Mouse (Mus musculus) neural tube, embryonic 12.5 days (tissue): ENCODE results near the gene Camta1. TPM values are rescaled to one million over a fixed set of nuclear protein-coding genes. Genes with fewer than 3 reads are reported as not detected.
A peak's percentile ranks its signal among the peaks of the same experiment; 100 is the strongest.

ENCODE experiments used
- ATAC-seq: fragments of 200-750 bp; cut with Nextera tagmentation; 2 replicates; pipeline ENCODE4 v1.8.0; 2017; ENCODE audit warnings: low read depth, mild to moderate bottlenecking, moderate TSS enrichment, moderate library complexity; ENCODE audit not compliant: low FRiP score
- H3K27ac ChIP-seq: fragments of 300-500 bp; sonication (generic); 2 replicates; pipeline ENCODE4 v1.5.1; 2016
- H3K27me3 ChIP-seq: fragments of 300-500 bp; sonication (generic); replicated peaks from 2 replicates; pipeline ENCODE4 v1.6.1; 2016; ENCODE audit warnings: mild to moderate bottlenecking
- H3K36me3 ChIP-seq: fragments of 300-500 bp; sonication (generic); 2 replicates; pipeline ENCODE4 v1.6.1; 2016; ENCODE audit warnings: mild to moderate bottlenecking
- H3K4me1 ChIP-seq: fragments of 300-500 bp; sonication (generic); 2 replicates; pipeline ENCODE4 v1.6.1; 2016
- H3K4me2 ChIP-seq: fragments of 300-500 bp; sonication (generic); replicated peaks from 2 replicates; pipeline ENCODE4 v1.6.1; 2016; ENCODE audit warnings: mild to moderate bottlenecking
- H3K4me3 ChIP-seq: fragments of 300-500 bp; sonication (generic); 2 replicates; pipeline ENCODE4 v1.5.1; 2016
- H3K9ac ChIP-seq: fragments of 300-500 bp; sonication (generic); 2 replicates; pipeline ENCODE4 v1.6.1; 2016; ENCODE audit warnings: mild to moderate bottlenecking
- H3K9me3 ChIP-seq: fragments of 300-500 bp; sonication (generic); 2 replicates; pipeline ENCODE4 v1.6.1; 2016; ENCODE audit warnings: mild to moderate bottlenecking
- WGBS: fragments of 180-500 bp; shearing (Covaris S2); methylation state at CpG from one replicate; pipeline ENCODE4 v1.1.7; 2016; 5-methylcytosine and 5-hydroxymethylcytosine counted together
- polyA plus RNA-seq: library from polyadenylated mRNA; unstranded; fragments of >200 nt; fragmentation: Nextera tagmentation; extraction: Ambion mirVana; gene quantifications from 2 replicates; pipeline ENCODE4 v1.2.1, GENCODE M21; 2016

Camta1 gene
- polyA plus RNA-seq, 1 experiment from 2014 or later, result 164 TPM

DNA sequence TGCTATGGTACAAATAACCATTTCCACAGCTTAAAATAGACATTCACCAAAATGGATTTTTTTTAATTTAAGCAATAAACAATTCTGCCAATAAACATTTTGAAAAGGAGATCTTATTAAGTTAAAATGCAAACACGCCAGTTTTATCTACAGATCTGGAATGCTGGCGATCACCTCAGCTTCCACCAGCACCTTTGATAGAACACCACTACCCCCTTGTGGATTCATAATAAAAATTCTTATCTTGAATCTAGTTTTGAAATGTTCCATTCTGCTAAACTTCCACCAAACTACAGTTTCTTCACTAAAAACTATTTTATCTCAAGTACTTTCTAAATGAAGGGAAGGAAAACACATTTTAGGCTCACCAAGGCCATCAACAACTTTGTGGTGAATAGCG lies 7.7 kb downstream of the Camta1 start:
- Histone ChIP-seq H3K4me2 (no peak overlapping the region), H3K27ac (no peak overlapping the region), H3K9me3 (no peaks in the 10 kb centered on the region), H3K4me1 (0 out of 2 replicates have a peak, but pooled peaks cover 6% of the 10 kb centered on the region), H3K4me3 (no peak overlapping the region), H3K9ac (no peak overlapping the region), H3K27me3 (no peaks in the 10 kb centered on the region), H3K36me3 (no peaks in the 10 kb centered on the region)
- ATAC-seq, result no peak
- WGBS, result 85% methylated on average over 3 of the region's 3 CpGs

DNA sequence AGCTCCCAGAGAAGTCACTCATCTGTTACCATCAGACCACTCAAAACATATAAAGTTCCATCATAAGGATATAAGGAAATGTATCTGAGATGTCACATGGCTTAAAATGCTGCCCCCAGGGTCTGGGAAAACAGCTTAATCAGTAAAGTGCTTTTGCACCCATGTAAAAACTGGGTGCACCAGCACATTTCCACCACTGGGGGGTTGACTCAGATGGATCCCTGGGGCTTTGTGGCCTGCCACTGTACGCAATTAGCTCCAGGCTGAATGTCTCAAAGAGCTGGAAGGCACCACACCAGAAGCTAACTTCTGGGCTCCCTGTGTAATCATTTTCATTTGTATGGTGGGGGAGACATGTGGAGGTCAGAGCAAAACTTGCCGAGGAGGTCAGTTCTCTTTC lies 10.5 kb downstream of the Camta1 start:
- WGBS, result 55% methylated on average over 2 of the region's 2 CpGs
- H3K9ac ChIP-seq, result no peak overlapping the region
- H3K4me2 ChIP-seq, result no peak overlapping the region
- no peak for ATAC-seq
- H3K27ac ChIP-seq, result no peak overlapping the region
- H3K27me3 ChIP-seq, result no peaks in the 10 kb centered on the region
- 0 out of 2 replicates have a peak, but pooled peaks cover 3% of the 10 kb centered on the region for H3K4me1 ChIP-seq
- no peak overlapping the region for H3K4me3 ChIP-seq
- H3K36me3 ChIP-seq, result no peaks in the 10 kb centered on the region
- no peaks in the 10 kb centered on the region for H3K9me3 ChIP-seq

DNA sequence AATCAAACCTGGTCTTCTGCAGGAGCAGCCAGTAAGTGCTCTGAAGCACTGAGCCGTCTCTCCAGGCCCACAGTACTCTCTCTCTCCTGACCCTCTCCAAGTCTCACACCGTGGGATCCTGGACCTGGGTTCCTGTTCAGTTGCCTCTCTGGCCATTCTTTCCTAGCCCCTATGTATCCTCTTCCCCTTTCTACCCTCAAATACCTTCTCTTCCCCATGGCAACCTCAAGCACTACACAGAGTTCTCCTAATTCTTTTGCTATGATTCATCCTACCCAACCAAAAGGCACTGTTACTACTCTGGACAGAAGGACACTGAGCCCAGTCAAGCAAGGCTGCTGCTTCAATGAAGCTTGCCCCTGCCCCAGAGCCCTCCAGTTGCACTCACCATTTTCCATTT lies 19.1 kb downstream of the Camta1 start:
- WGBS, result 24% methylated on average over 2 of the region's 2 CpGs
- Histone ChIP-seq H3K36me3 (no peaks in the 10 kb centered on the region), H3K27me3 (no peaks in the 10 kb centered on the region), H3K9ac (no peak overlapping the region), H3K4me1 (no peaks in the 10 kb centered on the region), H3K27ac (no peak overlapping the region), H3K9me3 (no peaks in the 10 kb centered on the region), H3K4me3 (no peak overlapping the region), H3K4me2 (no peak overlapping the region)
- no peak for ATAC-seq

DNA sequence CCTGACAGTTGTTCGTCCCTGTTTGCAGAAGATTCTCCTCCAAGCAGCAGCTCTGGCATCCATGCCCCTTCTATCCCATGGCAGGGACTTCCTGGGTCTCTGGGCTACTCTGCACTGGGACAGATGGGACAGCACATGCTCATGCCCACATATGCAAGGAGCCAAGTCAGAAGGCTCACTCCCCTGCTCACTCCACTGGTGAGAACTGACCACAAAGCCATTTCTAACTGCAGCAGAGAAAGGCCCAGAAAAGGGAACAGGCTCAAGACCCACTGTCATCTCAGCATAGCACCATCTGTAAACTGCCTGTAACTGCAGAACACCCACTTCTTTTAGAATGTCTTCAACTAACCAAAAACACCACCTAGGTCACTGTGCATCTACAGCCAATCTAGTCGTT lies 23.2 kb downstream of the Camta1 start:
- Histone ChIP-seq H3K4me2 (no peak overlapping the region), H3K4me1 (no peaks in the 10 kb centered on the region), H3K9me3 (no peaks in the 10 kb centered on the region), H3K36me3 (no peaks in the 10 kb centered on the region), H3K9ac (no peak overlapping the region), H3K27ac (no peak overlapping the region), H3K4me3 (no peak overlapping the region), H3K27me3 (no peaks in the 10 kb centered on the region)
- 84% methylated on average over 2 of the region's 2 CpGs for WGBS
- ATAC-seq, result no peak

DNA sequence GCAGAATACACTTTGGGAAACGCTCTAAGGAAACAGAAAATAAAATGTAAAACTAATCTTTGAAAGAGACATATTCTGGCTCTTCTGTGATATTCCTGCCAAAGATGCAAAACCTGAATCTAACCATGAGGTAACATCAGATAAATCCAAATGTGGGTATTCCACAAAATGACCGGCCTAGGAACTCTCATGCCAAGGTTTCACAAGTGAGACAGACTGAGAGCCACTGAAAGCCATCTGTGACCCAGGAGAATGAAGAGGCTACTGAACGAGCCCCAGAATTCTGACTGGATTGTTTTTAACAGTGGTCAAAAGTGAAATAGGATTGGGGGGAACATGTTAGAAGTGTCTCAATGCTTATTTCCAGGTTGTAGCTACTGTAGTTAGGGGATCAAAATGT lies 25.8 kb downstream of the Camta1 start:
- no peak overlapping the region for H3K4me2 ChIP-seq
- H3K27ac ChIP-seq, result no peak overlapping the region
- H3K4me1 ChIP-seq, result no peaks in the 10 kb centered on the region
- no peak overlapping the region for H3K4me3 ChIP-seq
- 94% methylated on average over 3 of the region's 3 CpGs for WGBS
- ATAC-seq, result no peak
- H3K36me3 ChIP-seq, result no peaks in the 10 kb centered on the region
- no peaks in the 10 kb centered on the region for H3K27me3 ChIP-seq
- no peak overlapping the region for H3K9ac ChIP-seq
- H3K9me3 ChIP-seq, result no peaks in the 10 kb centered on the region

DNA sequence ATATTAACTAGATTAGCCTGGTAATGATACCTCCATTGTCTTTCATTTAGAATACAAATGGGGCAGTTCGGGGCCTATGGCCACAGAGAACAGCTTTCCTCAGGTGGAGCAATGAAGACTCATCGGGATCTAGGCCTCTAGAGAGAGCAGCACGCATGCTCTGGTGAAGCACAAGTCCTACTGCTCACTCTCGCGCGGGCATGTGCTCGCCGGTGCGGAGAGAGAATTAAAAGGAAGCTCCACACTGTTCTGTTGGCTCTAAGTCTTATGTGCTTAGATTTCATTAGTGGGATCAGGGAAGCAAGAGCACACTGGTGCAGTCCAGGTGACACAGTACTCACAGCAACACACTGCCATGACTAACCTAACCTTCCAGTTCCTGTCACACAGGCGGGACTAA lies 27.1 kb downstream of the Camta1 start:
- Histone ChIP-seq H3K36me3 (peaks cover 3% of the 10 kb centered on the region; the same call in 1 of the 2 replicates), H3K27ac (no peak overlapping the region), H3K27me3 (no peaks in the 10 kb centered on the region), H3K4me1 (no peaks in the 10 kb centered on the region), H3K4me2 (no peak overlapping the region), H3K9me3 (no peaks in the 10 kb centered on the region), H3K4me3 (no peak overlapping the region), H3K9ac (no peak overlapping the region)
- no peak for ATAC-seq
- WGBS, result 84% methylated on average over 10 of the region's 10 CpGs

DNA sequence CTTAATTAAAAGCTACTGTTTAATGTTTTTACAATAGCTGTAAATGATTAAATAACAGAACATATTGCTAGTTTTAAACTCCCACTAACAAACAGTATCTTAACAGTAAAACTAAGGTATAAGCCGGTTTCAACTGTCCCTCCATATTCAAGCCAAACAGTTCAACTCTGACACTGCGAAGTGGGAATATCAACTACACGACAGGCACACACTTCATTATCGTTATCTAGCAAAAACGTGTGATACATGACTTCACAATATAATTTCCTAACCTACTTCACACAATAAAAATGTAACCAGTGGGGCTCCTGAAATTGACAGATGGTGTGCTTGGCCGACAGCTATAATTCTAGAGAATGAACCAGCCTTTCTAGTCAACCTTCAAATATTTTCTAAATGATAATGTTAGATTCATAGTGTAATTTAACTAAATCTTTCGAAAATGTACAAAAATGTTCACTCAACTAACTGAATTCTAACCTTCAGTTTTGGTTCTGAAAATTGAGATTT lies 27.7 kb downstream of the Camta1 start:
- H3K27me3 ChIP-seq, result no peaks in the 10 kb centered on the region
- no peak overlapping the region for H3K4me3 ChIP-seq
- no peak for ATAC-seq
- peaks cover 7% of the 10 kb centered on the region; the same call in 1 of the 2 replicates for H3K36me3 ChIP-seq
- H3K9ac ChIP-seq, result no peak overlapping the region
- no peaks in the 10 kb centered on the region for H3K4me1 ChIP-seq
- 91% methylated on average over 7 of the region's 7 CpGs for WGBS
- no peak overlapping the region for H3K27ac ChIP-seq
- H3K9me3 ChIP-seq, result no peaks in the 10 kb centered on the region
- H3K4me2 ChIP-seq, result no peak overlapping the region

DNA sequence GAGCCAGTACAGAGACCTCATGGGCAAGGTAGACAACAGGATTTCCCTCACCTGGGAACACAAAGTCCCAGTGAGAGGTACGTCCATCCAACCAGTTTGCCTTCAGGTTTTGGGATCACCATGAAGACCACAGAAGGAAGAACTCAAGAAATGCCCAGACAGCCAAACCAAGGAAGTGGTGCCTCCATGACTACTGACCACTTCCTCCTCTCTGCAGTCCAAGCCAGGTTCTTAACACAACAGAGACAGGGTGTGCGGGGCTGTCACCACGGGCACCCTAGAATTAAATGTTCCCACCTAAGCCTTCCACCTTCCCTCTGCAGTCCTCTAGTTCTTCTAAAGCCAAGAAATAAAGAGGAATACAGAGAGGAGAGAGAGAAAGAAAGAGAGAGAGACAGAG lies 33.8 kb downstream of the Camta1 start:
- ATAC-seq, result no peak
- H3K4me2 ChIP-seq, result no peak overlapping the region
- H3K36me3 ChIP-seq, result peaks cover 7% of the 10 kb centered on the region; the same call in 1 of the 2 replicates
- 94% methylated on average over 3 of the region's 3 CpGs for WGBS
- H3K9me3 ChIP-seq, result no peaks in the 10 kb centered on the region
- H3K27ac ChIP-seq, result no peak overlapping the region
- no peaks in the 10 kb centered on the region for H3K4me1 ChIP-seq
- no peak overlapping the region for H3K9ac ChIP-seq
- H3K4me3 ChIP-seq, result no peak overlapping the region
- no peaks in the 10 kb centered on the region for H3K27me3 ChIP-seq

DNA sequence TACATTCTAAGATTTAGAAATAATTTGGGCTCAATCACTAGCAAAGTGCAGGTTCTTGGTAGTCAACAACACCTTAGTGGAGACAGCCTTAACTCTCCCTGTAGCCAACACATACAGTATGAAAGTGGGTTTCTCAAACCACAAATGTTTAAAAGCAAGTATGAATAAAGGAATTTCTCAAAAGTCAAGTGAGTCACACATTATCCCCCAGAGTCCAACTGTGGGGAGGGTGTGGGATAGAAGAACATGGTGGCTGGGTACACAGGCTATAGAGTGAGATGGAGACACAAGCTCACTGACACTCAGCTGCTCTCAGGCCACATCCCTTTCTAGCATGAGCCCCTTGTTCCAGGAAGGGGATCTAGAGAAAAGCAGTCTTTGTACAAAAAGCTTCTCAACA lies 34.3 kb downstream of the Camta1 start:
- peaks cover 7% of the 10 kb centered on the region; the same call in 1 of the 2 replicates for H3K36me3 ChIP-seq
- no peak overlapping the region for H3K4me3 ChIP-seq
- no peak overlapping the region for H3K9ac ChIP-seq
- H3K4me2 ChIP-seq, result no peak overlapping the region
- H3K4me1 ChIP-seq, result no peaks in the 10 kb centered on the region
- H3K27me3 ChIP-seq, result no peaks in the 10 kb centered on the region
- no peak for ATAC-seq
- no peaks in the 10 kb centered on the region for H3K9me3 ChIP-seq
- H3K27ac ChIP-seq, result no peak overlapping the region

DNA sequence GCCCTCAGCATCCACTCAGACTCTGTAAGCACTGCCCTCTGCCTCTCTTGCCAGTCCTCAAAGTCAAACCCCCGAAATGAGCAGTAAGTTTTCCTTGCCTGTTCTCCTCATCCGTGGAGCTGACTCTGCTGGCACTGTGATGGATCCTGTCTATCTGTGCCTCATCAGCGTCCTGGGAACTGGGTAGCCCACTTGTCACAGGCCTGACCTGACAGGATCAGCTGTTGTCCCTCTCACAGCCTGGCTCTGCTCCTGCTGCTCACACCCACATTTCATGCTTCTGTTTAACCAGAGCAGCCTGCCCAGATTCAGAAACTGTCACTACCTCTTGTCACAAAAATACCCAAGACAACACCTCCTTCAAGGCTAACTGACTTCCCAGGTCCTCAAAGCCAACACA lies 37.7 kb downstream of the Camta1 start:
- ATAC-seq, result no peak
- no peak overlapping the region for H3K9ac ChIP-seq
- peaks cover 7% of the 10 kb centered on the region; the same call in 1 of the 2 replicates for H3K4me1 ChIP-seq
- H3K27me3 ChIP-seq, result no peaks in the 10 kb centered on the region
- H3K9me3 ChIP-seq, result no peaks in the 10 kb centered on the region
- 82% methylated on average over 3 of the region's 3 CpGs for WGBS
- H3K36me3 ChIP-seq, result no peaks in the 10 kb centered on the region
- H3K4me2 ChIP-seq, result no peak overlapping the region
- H3K27ac ChIP-seq, result no peak overlapping the region
- no peak overlapping the region for H3K4me3 ChIP-seq

DNA sequence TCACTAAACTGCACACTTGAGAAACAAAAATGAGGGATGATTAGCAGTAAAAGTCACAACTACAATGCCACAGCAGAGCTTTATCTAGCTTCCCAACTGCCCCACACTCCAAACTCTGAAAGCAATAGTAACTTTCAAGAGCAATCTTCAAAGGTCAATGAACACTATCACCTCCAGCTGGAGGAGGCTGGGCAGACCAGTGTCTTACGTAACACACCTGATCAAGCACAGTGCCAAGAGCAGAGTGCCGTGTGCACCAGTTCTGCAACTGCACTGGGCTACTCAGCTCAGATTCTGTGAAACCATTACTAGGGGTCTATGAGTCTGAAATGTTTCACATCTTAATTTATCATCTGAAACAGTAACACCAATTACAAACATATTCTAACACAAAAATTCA lies 38.7 kb downstream of the Camta1 start:
- Histone ChIP-seq H3K4me2 (no peak overlapping the region), H3K27me3 (no peaks in the 10 kb centered on the region), H3K36me3 (no peaks in the 10 kb centered on the region), H3K4me1 (peaks cover 16% of the 10 kb centered on the region), H3K9ac (no peak overlapping the region), H3K4me3 (no peak overlapping the region), H3K27ac (no peak overlapping the region), H3K9me3 (no peaks in the 10 kb centered on the region)
- 92% methylated on average over 2 of the region's 2 CpGs for WGBS
- ATAC-seq, result no peak

DNA sequence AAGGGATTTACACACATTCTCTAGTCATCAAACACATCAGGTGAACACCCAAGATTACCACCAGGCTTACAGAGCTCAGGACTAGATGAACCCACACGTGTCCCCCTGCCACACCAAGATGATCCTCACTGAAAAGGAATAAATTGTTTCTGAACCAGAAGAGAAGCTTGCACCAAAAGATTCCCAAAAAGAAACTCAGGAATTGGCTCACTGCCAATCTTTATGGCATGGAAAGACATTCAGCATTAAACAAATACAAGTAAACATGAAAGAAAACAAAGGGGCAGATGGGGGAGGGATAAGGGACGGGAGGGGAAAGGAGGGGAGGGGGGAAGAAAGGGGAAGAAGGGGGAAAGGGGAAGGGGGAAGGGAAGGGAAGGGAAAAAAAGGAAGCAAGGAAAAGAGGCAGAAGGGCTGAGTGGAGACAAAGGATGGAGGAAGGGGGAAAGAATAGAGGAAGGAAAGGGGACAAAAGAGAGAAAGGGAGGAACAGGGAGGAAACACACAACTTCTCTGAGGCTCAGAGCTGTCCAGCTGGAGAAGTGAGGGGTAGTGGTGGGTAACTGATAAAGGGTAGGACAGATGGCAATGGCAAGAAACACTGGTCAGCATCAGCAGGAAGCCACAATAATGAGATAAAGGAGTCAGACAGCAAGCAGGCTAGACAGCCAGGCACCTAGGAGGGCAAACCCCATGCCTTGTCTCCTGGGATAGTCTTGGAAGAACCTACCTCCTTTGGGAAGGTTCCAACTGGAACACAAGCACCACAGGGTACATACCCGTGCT lies 43.5 kb downstream of the Camta1 start:
- H3K4me1 ChIP-seq, result peaks cover 16% of the 10 kb centered on the region
- no peak overlapping the region for H3K9ac ChIP-seq
- no peak for ATAC-seq
- H3K9me3 ChIP-seq, result no peaks in the 10 kb centered on the region
- H3K36me3 ChIP-seq, result no peaks in the 10 kb centered on the region
- no peaks in the 10 kb centered on the region for H3K27me3 ChIP-seq
- WGBS, result 50% methylated on average over 3 of the region's 3 CpGs
- peak overlapping the region; percentile 37; the same call in 1 of the 2 replicates for H3K27ac ChIP-seq
- no peak overlapping the region for H3K4me2 ChIP-seq
- no peak overlapping the region for H3K4me3 ChIP-seq

DNA sequence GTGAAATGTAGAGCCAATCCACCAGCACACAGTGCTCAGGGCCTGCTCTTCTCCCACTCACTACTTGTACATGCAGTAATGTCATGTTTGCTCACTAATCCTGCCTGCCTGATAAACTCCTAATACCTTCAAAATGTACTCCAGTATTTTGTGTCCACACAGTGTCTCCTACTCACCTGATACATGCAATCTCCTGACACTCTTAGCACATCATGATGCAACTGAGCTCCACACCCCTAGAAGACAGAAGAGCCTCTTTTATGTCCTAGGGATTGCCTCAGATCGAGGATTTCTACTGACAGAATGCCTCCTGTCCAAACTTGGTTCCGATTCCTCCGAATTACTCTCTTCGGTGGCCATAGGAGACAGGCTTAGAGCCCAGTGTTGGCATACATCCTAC lies 48.0 kb downstream of the Camta1 start:
- H3K4me1 ChIP-seq, result peaks cover 6% of the 10 kb centered on the region
- no peaks in the 10 kb centered on the region for H3K36me3 ChIP-seq
- H3K9ac ChIP-seq, result no peak overlapping the region
- H3K4me3 ChIP-seq, result no peak overlapping the region
- H3K27ac ChIP-seq, result no peak overlapping the region
- WGBS, result 94% methylated on average over 4 of the region's 4 CpGs
- no peaks in the 10 kb centered on the region for H3K9me3 ChIP-seq
- no peak for ATAC-seq
- H3K4me2 ChIP-seq, result no peak overlapping the region
- H3K27me3 ChIP-seq, result no peaks in the 10 kb centered on the region
